7 mouse cellular contexts compared by ENCODE assay signal in genomic region chr19:42170025-42170969, GRCm38 (mm10). TPM values are rescaled to one million over a fixed set of nuclear protein-coding genes. Genes with fewer than 3 reads are reported as not detected.
DNase-seq lines count a peak whose midpoint lies in the region; ATAC-seq and TF ChIP-seq lines count a peak whose summit lies in the region.

No protein-coding gene starts in this region.

- peaks cover 16% of the 10 kb centered on the region; the same call in 1 of the 2 replicates for H3K4me1 ChIP-seq in intestine, postnatal 0 days (replicated peaks; ENCODE audit: control insufficient read depth, insufficient read depth, low read length)
- H3K4me1 ChIP-seq in midbrain, embryonic 12.5 days, result peaks cover 13% of the 10 kb centered on the region
- peaks cover 11% of the 10 kb centered on the region; the same call in 1 of the 2 replicates for H3K4me1 ChIP-seq in small intestine, adult 2 months (ENCODE audit: control insufficient read depth, insufficient read depth, insufficient read length, low read length)

- H3K27me3 ChIP-seq in intestine, postnatal 0 days (replicated peaks; ENCODE audit: control insufficient read depth, insufficient read depth, low read length), result 0 out of 2 replicates have a peak, but pooled peaks cover 2% of the 10 kb centered on the region
- H3K27me3 ChIP-seq in midbrain, embryonic 12.5 days, result peaks cover 31% of the 10 kb centered on the region
- H3K27me3 ChIP-seq in small intestine, adult 2 months (ENCODE audit: control insufficient read depth, insufficient read depth, low read length), result no peaks in the 10 kb centered on the region

- intact Hi-C loops in left cerebral cortex, postnatal 4 days (cut with DNase I), result no loop called here

- ATAC-seq in intestine, postnatal 0 days, result peak; percentile 90
- ATAC-seq in midbrain, embryonic 12.5 days (ENCODE audit: low FRiP score, low read depth), result peak; percentile 93

- peak overlapping the region; percentile 80 for H3K4me3 ChIP-seq in intestine, postnatal 0 days (ENCODE audit: low read depth, low read length)
- H3K4me3 ChIP-seq in midbrain, embryonic 12.5 days, result peak overlapping the region; percentile 92
- H3K4me3 ChIP-seq in small intestine, adult 2 months (ENCODE audit: low read depth, low read length), result peak overlapping the region; percentile 91

- 0 out of 2 replicates have a peak, but pooled peaks cover 5% of the 10 kb centered on the region for H3K36me3 ChIP-seq in intestine, postnatal 0 days (ENCODE audit: control insufficient read depth, insufficient read depth)
- H3K36me3 ChIP-seq in midbrain, embryonic 12.5 days, result no peaks in the 10 kb centered on the region
- H3K36me3 ChIP-seq in small intestine, adult 2 months (ENCODE audit: control insufficient read depth, insufficient read depth, low read length), result no peaks in the 10 kb centered on the region; the same call in 1 of the 2 replicates

- peak; percentile 70; the same call in 1 of the 2 replicates for TF ChIP-seq POLR2A in small intestine, adult 2 months (IDR thresholded peaks at IDR 0.05; ENCODE audit: low read depth, low read length)

- H3K9me3 ChIP-seq in intestine, postnatal 0 days (ENCODE audit: control insufficient read depth), result no peaks in the 10 kb centered on the region
- H3K9me3 ChIP-seq in midbrain, embryonic 12.5 days, result no peaks in the 10 kb centered on the region

- peak overlapping the region; percentile 42 for H3K27ac ChIP-seq in intestine, postnatal 0 days (ENCODE audit: low read depth, low read length)
- peak overlapping the region; percentile 58 for H3K27ac ChIP-seq in midbrain, embryonic 12.5 days (replicated peaks)
- 0 out of 2 replicates have a peak overlapping the region, but pooled peaks have one; percentile 9 for H3K27ac ChIP-seq in small intestine, adult 2 months (ENCODE audit: insufficient read depth, low read depth, low read length)

- DNase-seq in adrenal gland, adult 8-10 months, result peak; percentile 93
- peak; percentile 90 for DNase-seq in embryo, embryonic 9.5 days (ENCODE audit: extremely low spot score)
- peak; percentile 71 to 85 for DNase-seq in gastrocnemius, postnatal 4 days (ENCODE audit: low spot score in 2 of 2)
- DNase-seq in left cerebral cortex, postnatal 4 days, result peak; percentile 94

- peak overlapping the region; percentile 85 for H3K4me2 ChIP-seq in intestine, postnatal 0 days (replicated peaks; ENCODE audit: low read depth)
- H3K4me2 ChIP-seq in midbrain, embryonic 12.5 days (replicated peaks), result peak overlapping the region; percentile 90

- peak; percentile 34; the same call in 1 of the 2 replicates for TF ChIP-seq CTCF in intestine, postnatal 0 days (IDR thresholded peaks at IDR 0.05; ENCODE audit: low read depth)
- TF ChIP-seq CTCF in small intestine, adult 2 months (IDR thresholded peaks at IDR 0.05; ENCODE audit: extremely low read depth, insufficient read length, insufficient replicate concordance, low read depth, low read length), result no peak

- peak overlapping the region; percentile 79 for H3K9ac ChIP-seq in intestine, postnatal 0 days (ENCODE audit: low read depth, low read length)
- peak overlapping the region; percentile 85 for H3K9ac ChIP-seq in midbrain, embryonic 12.5 days (replicated peaks)

- under 1% methylated on average over 51 of the region's 56 CpGs for WGBS in intestine, postnatal 0 days
- 3% methylated on average over 51 of the region's 56 CpGs for WGBS in midbrain, embryonic 12.5 days
- 1% methylated on average over 56 of the region's 56 CpGs for WGBS in small intestine, adult 2 months

RNA-seq across cellular contexts. Expression of gene Zfyve27, which starts 6.5 kb away (rescaled TPM):
- total RNA-seq in adrenal gland, adult 8-10 months (2022), result 10 to 100 TPM; 53.2 to 70.1 (median 61.8) TPM
- 10 to 100 TPM; 18.6 to 22.3 TPM for total RNA-seq in gastrocnemius, postnatal 4 days (2021)
- 13.3 and 14.7 TPM in 2 replicates for polyA plus RNA-seq in intestine, postnatal 0 days (2015; fragmentation: Nextera tagmentation; extraction: Ambion mirVana)
- 10 to 100 TPM; 94.5 to 96.4 TPM for total RNA-seq in left cerebral cortex, postnatal 4 days (2021)
- polyA plus RNA-seq in midbrain, embryonic 12.5 days (2016; fragmentation: Nextera tagmentation; extraction: Ambion mirVana), result 53.3 and 55.5 TPM in 2 replicates
- polyA plus RNA-seq in small intestine, adult 2 months (2012; rRNA removed), result 11.5 and 24.0 TPM in 2 replicates

RNA-seq across cellular contexts. Expression of gene Marveld1, which starts 23.1 kb away (rescaled TPM):
- 10 to 100 TPM; 35.2 to 56.5 (median 47.4) TPM for total RNA-seq in adrenal gland, adult 8-10 months (2022)
- total RNA-seq in gastrocnemius, postnatal 4 days (2021), result 10 to 100 TPM; 33.7 to 34.8 TPM
- 9.0 and 9.6 TPM in 2 replicates for polyA plus RNA-seq in intestine, postnatal 0 days (2015; fragmentation: Nextera tagmentation; extraction: Ambion mirVana)
- total RNA-seq in left cerebral cortex, postnatal 4 days (2021), result 10 to 100 TPM; 12.5 to 14.7 TPM
- 4.2 and 4.8 TPM in 2 replicates for polyA plus RNA-seq in midbrain, embryonic 12.5 days (2016; fragmentation: Nextera tagmentation; extraction: Ambion mirVana)
- polyA plus RNA-seq in small intestine, adult 2 months (2012; rRNA removed), result 38.0 and 46.4 TPM in 2 replicates

RNA-seq across cellular contexts. Expression of gene Sfrp5, which starts 31.8 kb away (rescaled TPM):
- 10 to 100 TPM in 2 of 4 experiments, 1 to 10 TPM in 2; 3.4 to 25.0 (median 13.1) TPM for total RNA-seq in adrenal gland, adult 8-10 months (2022)
- total RNA-seq in gastrocnemius, postnatal 4 days (2021), result 1 to 10 TPM; 4.5 to 4.8 TPM
- polyA plus RNA-seq in intestine, postnatal 0 days (2015; fragmentation: Nextera tagmentation; extraction: Ambion mirVana), result 0.27 and 0.58 TPM in 2 replicates
- total RNA-seq in left cerebral cortex, postnatal 4 days (2021), result 1 to 10 TPM in 1 of 2 experiments, under 1 TPM in 1; 0.92 to 1.6 TPM
- polyA plus RNA-seq in midbrain, embryonic 12.5 days (2016; fragmentation: Nextera tagmentation; extraction: Ambion mirVana), result not detected in 2 replicates
- polyA plus RNA-seq in small intestine, adult 2 months (2012; rRNA removed), result 7.3 and 8.3 TPM in 2 replicates

RNA-seq across cellular contexts. Expression of gene Avpi1, which starts 41.4 kb away (rescaled TPM):
- total RNA-seq in adrenal gland, adult 8-10 months (2022), result 100 to 1,000 TPM in 1 of 4 experiments, 10 to 100 TPM in 3; 53.5 to 107 (median 73.9) TPM
- total RNA-seq in gastrocnemius, postnatal 4 days (2021), result 10 to 100 TPM; 11.5 to 11.8 TPM
- 39.8 and 40.5 TPM in 2 replicates for polyA plus RNA-seq in intestine, postnatal 0 days (2015; fragmentation: Nextera tagmentation; extraction: Ambion mirVana)
- total RNA-seq in left cerebral cortex, postnatal 4 days (2021), result 1 to 10 TPM; 7.4 to 8.5 TPM
- polyA plus RNA-seq in midbrain, embryonic 12.5 days (2016; fragmentation: Nextera tagmentation; extraction: Ambion mirVana), result 9.1 TPM in 2 replicates
- polyA plus RNA-seq in small intestine, adult 2 months (2012; rRNA removed), result 6.9 and 13.6 TPM in 2 replicates

Comparison
In these comparisons a context has a peak if more than half of its experiments do, and no peak if none do; other contexts are left out.
1. Peak in every context shown above with its lines: DNase-seq, ATAC-seq, H3K4me3 ChIP-seq and H3K27ac ChIP-seq.